Mouse (Mus musculus) embryonic facial prominence, embryonic 15.5 days (tissue): Measurements from ENCODE around the gene Ccdc9b. TPM values are rescaled to one million over a fixed set of nuclear protein-coding genes. Genes with fewer than 3 reads are reported as not detected.

ENCODE experiments used
- ATAC-seq: fragments of 200-750 bp; cut with Nextera tagmentation; 2 replicates; pipeline ENCODE4 v1.8.0; 2017; ENCODE audit warnings: low read depth, moderate TSS enrichment; ENCODE audit not compliant: insufficient number of reproducible peaks, low FRiP score, low TSS enrichment
- H3K27ac ChIP-seq: fragments of 300-500 bp; sonication (generic); replicated peaks from 2 replicates; pipeline ENCODE4 v1.5.1; 2015; ENCODE audit warnings: mild to moderate bottlenecking, inconsistent platforms
- H3K27me3 ChIP-seq: fragments of 300-500 bp; sonication (generic); 2 replicates; pipeline ENCODE4 v1.6.1; 2015; ENCODE audit warnings: inconsistent platforms
- H3K36me3 ChIP-seq: fragments of 300-500 bp; sonication (generic); 2 replicates; pipeline ENCODE4 v1.6.1; 2015; ENCODE audit warnings: mild to moderate bottlenecking, inconsistent platforms
- H3K4me1 ChIP-seq: fragments of 300-500 bp; sonication (generic); 2 replicates; pipeline ENCODE4 v1.6.1; 2015; ENCODE audit warnings: inconsistent platforms
- H3K4me2 ChIP-seq: fragments of 300-500 bp; sonication (generic); replicated peaks from 2 replicates; pipeline ENCODE4 v1.6.1; 2015; ENCODE audit warnings: mild to moderate bottlenecking, inconsistent platforms
- H3K4me3 ChIP-seq: fragments of 300-500 bp; sonication (generic); replicated peaks from 2 replicates; pipeline ENCODE4 v1.5.1; 2015; ENCODE audit warnings: mild to moderate bottlenecking, inconsistent platforms
- H3K9ac ChIP-seq: fragments of 300-500 bp; sonication (generic); 2 replicates; pipeline ENCODE4 v1.6.1; 2015; ENCODE audit warnings: inconsistent platforms
- H3K9me3 ChIP-seq: fragments of 300-500 bp; sonication (generic); replicated peaks from 2 replicates; pipeline ENCODE4 v1.6.1; 2016; ENCODE audit warnings: inconsistent platforms
- WGBS: fragments of 180-500 bp; shearing (Covaris S2); methylation state at CpG from one replicate; pipeline ENCODE4 v1.1.7; 2015; 5-methylcytosine and 5-hydroxymethylcytosine counted together
- polyA plus RNA-seq: library from polyadenylated mRNA; unstranded; fragments of >200 nt; fragmentation: Nextera tagmentation; extraction: Ambion mirVana; gene quantifications from 2 replicates; pipeline ENCODE4 v1.2.1, GENCODE M21; 2015

The Ccdc9b gene
- polyA plus RNA-seq = 2.0 and 2.4 TPM in 2 replicates

DNA sequence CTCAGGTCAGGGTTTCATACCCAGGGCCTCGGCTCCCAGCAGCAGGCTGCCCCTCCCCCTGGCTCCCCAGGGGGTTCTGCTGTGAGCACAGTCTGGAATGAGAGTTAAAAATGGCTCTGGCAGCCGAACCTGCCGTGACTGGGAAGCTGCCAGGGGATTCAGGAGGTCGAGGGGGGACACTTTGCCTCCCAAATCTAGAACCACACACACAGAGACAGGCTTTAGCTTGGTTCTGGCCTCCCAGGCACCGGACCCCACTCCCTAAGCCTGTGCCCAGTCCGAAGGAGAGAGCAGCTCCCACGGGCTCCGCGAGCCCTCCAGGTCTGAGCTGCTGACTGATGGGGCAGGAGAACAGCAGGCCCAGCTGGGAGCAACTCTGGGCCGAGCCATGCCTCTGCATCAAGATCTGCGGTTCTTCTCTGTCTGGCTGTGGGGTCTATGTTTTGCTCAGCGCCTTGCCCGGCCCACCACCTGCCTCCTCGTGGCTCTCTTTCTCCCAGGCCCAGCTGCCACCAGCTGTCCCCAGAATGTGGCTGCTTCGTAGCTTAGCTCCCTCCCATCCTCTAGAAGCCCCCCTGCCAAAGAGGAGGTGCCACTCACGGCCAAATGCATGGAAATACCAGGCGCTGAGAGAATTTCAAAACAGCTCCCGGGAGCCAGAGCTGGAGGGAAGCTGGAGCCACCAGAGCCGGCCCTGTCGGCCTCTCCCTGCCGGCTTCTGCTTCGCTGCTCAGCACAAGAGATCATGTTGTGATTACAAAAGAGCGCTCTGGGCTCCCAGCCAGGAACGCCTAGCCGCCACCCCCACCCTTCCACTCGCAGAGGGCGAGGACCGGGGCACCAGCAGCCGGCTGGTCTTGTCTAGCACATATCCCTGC is at the start of gene Ccdc9b:
Gene Ccdc9b (minus strand): TSS at position 756 of the 878 bp plus-strand sequence.
- 4% methylated on average over 29 of the region's 29 CpGs for WGBS
- peak within 1 kb of the TSS; percentile 21; the same call in 1 of the 2 replicates for H3K9ac ChIP-seq
- H3K4me3 ChIP-seq = peak within 1 kb of the TSS; percentile 21
- H3K27ac ChIP-seq = peak within 1 kb of the TSS; percentile 91
- peak; percentile 71 for ATAC-seq
- H3K36me3 ChIP-seq = no peaks in the 10 kb centered on the region
- no peaks in the 10 kb centered on the region; the same call in 1 of the 2 replicates for H3K27me3 ChIP-seq
- peak within 1 kb of the TSS; percentile 50 for H3K4me2 ChIP-seq
- peaks cover 51% of the 10 kb centered on the region for H3K4me1 ChIP-seq
- H3K9me3 ChIP-seq = no peaks in the 10 kb centered on the region

- 9% methylated on average over 2 of the region's 2 CpGs for WGBS
- Histone ChIP-seq H3K27ac (no peak overlapping the region), H3K4me1 (peaks cover 19% of the 10 kb centered on the region), H3K9ac (no peak overlapping the region), H3K27me3 (no peaks in the 10 kb centered on the region), H3K4me3 (no peak overlapping the region), H3K36me3 (peaks cover 1% of the 10 kb centered on the region; the same call in 1 of the 2 replicates), H3K9me3 (no peaks in the 10 kb centered on the region), H3K4me2 (no peak overlapping the region)
- no peak for ATAC-seq
Observed at GRCm38 (mm10) chr2:118810861-118811260, 48.4 kb upstream of the Ccdc9b start.

GRCm38 (mm10) chr2:118806860-118807259 is 44.4 kb upstream of the Ccdc9b start:
- no peak overlapping the region for H3K27ac ChIP-seq
- H3K27me3 ChIP-seq = no peaks in the 10 kb centered on the region
- no peak overlapping the region for H3K4me2 ChIP-seq
- no peaks in the 10 kb centered on the region for H3K4me1 ChIP-seq
- no peaks in the 10 kb centered on the region for H3K36me3 ChIP-seq
- no peak overlapping the region for H3K9ac ChIP-seq
- no peak for ATAC-seq
- WGBS = 55% methylated on average over 4 of the region's 4 CpGs
- H3K4me3 ChIP-seq = no peak overlapping the region
- no peaks in the 10 kb centered on the region for H3K9me3 ChIP-seq

GRCm38 (mm10) chr2:118805756-118806155 is 43.3 kb upstream of the Ccdc9b start:
- no peak for ATAC-seq
- H3K27me3 ChIP-seq = no peaks in the 10 kb centered on the region
- no peak overlapping the region for H3K4me2 ChIP-seq
- H3K9ac ChIP-seq = no peak overlapping the region
- H3K4me3 ChIP-seq = no peak overlapping the region
- H3K36me3 ChIP-seq = no peaks in the 10 kb centered on the region
- H3K9me3 ChIP-seq = no peaks in the 10 kb centered on the region
- WGBS = 41% methylated on average over 3 of the region's 3 CpGs
- no peak overlapping the region for H3K27ac ChIP-seq
- H3K4me1 ChIP-seq = no peaks in the 10 kb centered on the region

DNA sequence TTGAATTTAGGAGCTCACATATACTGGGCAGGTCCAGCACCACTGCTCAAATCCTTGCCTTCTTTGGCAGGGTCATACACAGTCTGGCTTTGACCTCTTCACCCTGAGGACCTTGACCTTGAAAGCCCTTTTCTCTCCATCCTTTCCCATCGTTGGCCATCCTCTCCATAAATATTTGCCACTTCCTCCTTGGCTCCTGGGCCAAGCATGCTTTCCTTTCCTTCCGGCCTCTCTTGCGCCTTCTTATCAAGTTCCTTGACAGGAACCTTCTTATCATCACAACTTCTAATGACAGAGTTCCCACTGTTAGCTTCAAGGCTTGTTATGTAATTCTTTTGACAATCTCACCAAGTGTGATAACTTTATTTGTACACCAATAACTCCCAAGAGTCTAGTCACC is 42.7 kb upstream of the Ccdc9b start:
- H3K27me3 ChIP-seq = no peaks in the 10 kb centered on the region
- no peak overlapping the region for H3K4me2 ChIP-seq
- no peak overlapping the region for H3K4me3 ChIP-seq
- H3K36me3 ChIP-seq = no peaks in the 10 kb centered on the region
- no peak overlapping the region for H3K9ac ChIP-seq
- no peaks in the 10 kb centered on the region for H3K4me1 ChIP-seq
- no peaks in the 10 kb centered on the region for H3K9me3 ChIP-seq
- H3K27ac ChIP-seq = no peak overlapping the region
- 63% methylated on average over 3 of the region's 3 CpGs for WGBS
- no peak for ATAC-seq

GRCm38 (mm10) chr2:118804474-118804873 is 42.0 kb upstream of the Ccdc9b start:
- no peaks in the 10 kb centered on the region for H3K36me3 ChIP-seq
- no peak overlapping the region for H3K9ac ChIP-seq
- no peak for ATAC-seq
- no peak overlapping the region for H3K27ac ChIP-seq
- no peaks in the 10 kb centered on the region for H3K27me3 ChIP-seq
- 69% methylated on average over 2 of the region's 2 CpGs for whole genome bisulfite sequencing
- H3K9me3 ChIP-seq = no peaks in the 10 kb centered on the region
- H3K4me2 ChIP-seq = no peak overlapping the region
- H3K4me3 ChIP-seq = no peak overlapping the region
- H3K4me1 ChIP-seq = no peaks in the 10 kb centered on the region

- Histone ChIP-seq H3K4me1 (no peaks in the 10 kb centered on the region), H3K36me3 (no peaks in the 10 kb centered on the region), H3K4me2 (no peak overlapping the region), H3K27me3 (no peaks in the 10 kb centered on the region), H3K4me3 (no peak overlapping the region), H3K9ac (no peak overlapping the region), H3K9me3 (no peaks in the 10 kb centered on the region), H3K27ac (no peak overlapping the region)
- ATAC-seq = no peak
- 72% methylated on average over 4 of the region's 4 CpGs for WGBS
Observed at GRCm38 (mm10) chr2:118802542-118803118, 40.2 kb upstream of the Ccdc9b start.

- H3K4me1 ChIP-seq = peaks cover 12% of the 10 kb centered on the region
- ATAC-seq = no peak
- no peak overlapping the region for H3K27ac ChIP-seq
- no peaks in the 10 kb centered on the region for H3K36me3 ChIP-seq
- no peaks in the 10 kb centered on the region; the same call in none of the 2 replicates for H3K27me3 ChIP-seq
- no peak overlapping the region for H3K9ac ChIP-seq
- H3K4me2 ChIP-seq = no peak overlapping the region
- H3K4me3 ChIP-seq = no peak overlapping the region
- 78% methylated on average over 4 of the region's 4 CpGs for WGBS
- no peaks in the 10 kb centered on the region for H3K9me3 ChIP-seq
Observed at GRCm38 (mm10) chr2:118793636-118794035, 31.2 kb upstream of the Ccdc9b start.

GRCm38 (mm10) chr2:118792259-118792613 is 29.8 kb upstream of the Ccdc9b start:
- no peaks in the 10 kb centered on the region; the same call in none of the 2 replicates for H3K27me3 ChIP-seq
- H3K9ac ChIP-seq = no peak overlapping the region
- no peak overlapping the region for H3K4me2 ChIP-seq
- H3K36me3 ChIP-seq = no peaks in the 10 kb centered on the region
- no peak overlapping the region for H3K4me3 ChIP-seq
- 74% methylated on average over 4 of the region's 4 CpGs for WGBS
- no peaks in the 10 kb centered on the region for H3K9me3 ChIP-seq
- no peak for ATAC-seq
- no peak overlapping the region for H3K27ac ChIP-seq
- peaks cover 12% of the 10 kb centered on the region for H3K4me1 ChIP-seq

DNA sequence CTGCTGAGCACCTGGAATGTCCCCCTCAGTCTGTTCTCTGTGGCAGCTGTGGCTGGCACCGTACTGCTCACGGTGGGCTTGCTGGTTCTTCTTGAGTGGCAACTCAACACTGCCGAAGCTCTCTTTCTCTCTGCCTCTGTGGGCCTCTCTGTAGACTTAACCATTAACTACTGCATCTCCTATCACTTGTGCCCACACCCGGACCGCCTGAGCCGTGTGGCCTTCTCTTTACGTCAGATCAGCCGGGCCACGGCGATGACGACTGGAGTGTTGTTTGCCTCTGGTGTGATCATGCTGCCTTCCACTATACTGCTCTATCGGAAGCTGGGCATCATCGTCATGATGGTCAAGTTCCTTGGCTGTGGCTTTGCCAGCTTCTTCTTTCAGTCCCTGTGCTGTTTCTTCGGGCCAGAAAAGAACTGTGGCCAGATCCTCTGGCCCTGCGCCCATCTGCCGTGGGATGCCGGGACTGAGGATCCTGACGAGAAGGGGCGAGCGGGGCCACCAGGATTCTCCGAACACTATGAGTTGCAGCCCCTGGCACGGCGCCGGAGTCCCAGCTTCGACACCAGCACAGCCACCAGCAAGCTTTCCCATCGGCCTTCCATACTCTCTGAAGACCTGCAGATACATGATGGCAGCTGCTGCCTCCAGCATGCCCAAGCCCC is 29.3 kb upstream of the Ccdc9b start:
- ATAC-seq = no peak
- Histone ChIP-seq H3K4me1 (peaks cover 12% of the 10 kb centered on the region), H3K9me3 (no peaks in the 10 kb centered on the region), H3K4me3 (no peak overlapping the region), H3K27ac (no peak overlapping the region), H3K27me3 (no peaks in the 10 kb centered on the region; the same call in none of the 2 replicates), H3K36me3 (no peaks in the 10 kb centered on the region), H3K4me2 (no peak overlapping the region), H3K9ac (no peak overlapping the region)
- WGBS = 93% methylated on average over 26 of the region's 26 CpGs
